ENCODE assay signal across 8 mouse cellular contexts in genomic region chr2:32712934-32713817, GRCm38 (mm10). TPM values are rescaled to one million over a fixed set of nuclear protein-coding genes. Genes with fewer than 3 reads are reported as not detected.
DNase-seq lines count a peak whose midpoint lies in the region; ATAC-seq and TF ChIP-seq lines count a peak whose summit lies in the region.

TSS of gene Cdk9 (minus strand) at chr2:32713076.

- no peaks in the 10 kb centered on the region for H3K9me3 ChIP-seq in hindbrain, embryonic 14.5 days (ENCODE audit: control insufficient read depth, low read length)

- peaks cover 34% of the 10 kb centered on the region for H3K36me3 ChIP-seq in hindbrain, embryonic 14.5 days (replicated peaks; ENCODE audit: control insufficient read depth, insufficient read depth)

- H3K9ac ChIP-seq in hindbrain, embryonic 14.5 days, result peak within 1 kb of the TSS; percentile 92

- no peaks in the 10 kb centered on the region for H3K27me3 ChIP-seq in Patski
- H3K27me3 ChIP-seq in hindbrain, embryonic 14.5 days (ENCODE audit: control insufficient read depth, insufficient read depth, low read length), result no peaks in the 10 kb centered on the region

- CTCF ChIA-PET in Patski (lab: Charles Lee), result interaction anchor here (0.8 to 1.9 kb wide), 7 partner anchors 24 to 225 kb away, joined by 3 to 14 read pairs (median 4); partner anchors contain the start of gene Tor2a

- POLR2A ChIA-PET in Patski (lab: Charles Lee), result interaction anchor here (0.6 to 2.8 kb wide), 4 partner anchors 37 to 103 kb away, joined by 4 to 15 read pairs (median 4); partner anchors contain the start of gene Tor2a

- no peak for DNase-seq in Patski (ENCODE audit: low read depth, low spot score)
- DNase-seq in cerebellum, postnatal 14 days, result peak; percentile 95 to 96
- peak; percentile 86 to 87 for DNase-seq in frontal cortex, postnatal 25 days (ENCODE audit: low spot score in 2 of 2)
- peak; percentile 94 for DNase-seq in hindbrain, embryonic 14.5 days (ENCODE audit: low spot score)
- peak; percentile 93 to 95 for DNase-seq in layer of hippocampus, postnatal 36 days
- DNase-seq in lung, postnatal 36 days, result peak; percentile 94
- DNase-seq in retina, postnatal 1 day, result peak; percentile 95
- DNase-seq in urinary bladder, adult 18-20 months (ENCODE audit: low spot score in 2 of 2), result peak; percentile 87 to 95

- H3K4me3 ChIP-seq in hindbrain, embryonic 14.5 days (replicated peaks; ENCODE audit: low read length), result peak within 1 kb of the TSS; percentile 79

- WGBS in hindbrain, embryonic 14.5 days, result 0% methylated on average over 53 of the region's 79 CpGs

- peak within 1 kb of the TSS; percentile 96 for H3K4me2 ChIP-seq in hindbrain, embryonic 14.5 days (replicated peaks)

- peak within 1 kb of the TSS; percentile 99 for H3K27ac ChIP-seq in hindbrain, embryonic 14.5 days

- in situ Hi-C loops in Patski (cut with MboI; ENCODE audit: low pct_unique_long_range_greater_than_20kb), result loop anchor here (5.0 kb wide), 2 partner anchors 44 to 139 kb away; partner anchors contain the start of gene Tor2a

- peak; percentile 70 for ATAC-seq in Patski
- peak; percentile 88 for ATAC-seq in hindbrain, embryonic 14.5 days (ENCODE audit: low FRiP score)

- no peak for TF ChIP-seq CTCF in Patski (IDR thresholded peaks at IDR 0.05)

- peaks cover 16% of the 10 kb centered on the region for H3K4me1 ChIP-seq in hindbrain, embryonic 14.5 days (replicated peaks; ENCODE audit: control insufficient read depth, insufficient read depth, low read length)

RNA-seq across cellular contexts. Expression of gene Cdk9, which starts in this region (rescaled TPM):
- 93.3 TPM for polyA plus RNA-seq in Patski (2021)
- polyA plus RNA-seq in hindbrain, embryonic 14.5 days (2014; fragmentation: Nextera tagmentation; extraction: Ambion mirVana), result 59.7 and 61.6 TPM in 2 replicates
- 100 to 1,000 TPM; 110 to 117 TPM for total RNA-seq in layer of hippocampus, postnatal 36 days (2021)
